Mouse (Mus musculus): ENCODE measurements around the gene Alpk1.

DNA sequence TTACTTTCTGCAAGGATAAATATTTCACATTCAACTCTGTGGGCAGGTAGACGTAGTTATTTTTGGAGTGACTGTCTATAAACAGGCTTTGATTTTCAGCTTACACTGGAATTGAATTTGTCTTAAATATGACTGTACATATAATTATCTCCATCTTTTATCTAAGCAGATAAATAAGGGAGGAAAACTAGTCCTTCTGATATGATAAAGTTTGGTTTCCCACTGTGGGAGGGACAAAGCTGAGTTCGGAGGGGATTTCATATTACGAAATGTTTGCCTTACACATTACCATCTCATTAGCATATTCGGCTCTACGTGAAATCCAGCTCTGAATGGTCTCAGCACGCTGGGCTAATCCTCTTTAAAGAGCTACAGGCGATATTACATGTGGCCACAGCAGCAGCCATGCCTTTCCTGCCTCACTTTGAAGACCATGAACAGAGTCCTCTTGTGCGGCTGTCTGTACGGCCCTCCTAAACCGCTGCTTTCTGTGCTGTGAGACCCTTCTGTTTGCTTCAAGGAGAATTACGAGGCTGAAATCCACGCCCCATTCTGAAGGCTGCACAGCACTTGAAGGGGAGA is 30.3 kb downstream of the Alpk1 start:
- TF ChIP-seq CTCF (IDR thresholded peaks at IDR 0.05; ENCODE audit: insufficient read depth, low read depth, low read length), result no peak
- no peak for TF ChIP-seq POLR2A (IDR thresholded peaks at IDR 0.05; ENCODE audit: insufficient read depth, low read depth, low read length)

All from olfactory bulb, adult 2 months (tissue).